Mouse (Mus musculus) urinary bladder, postnatal 4 days (tissue): Measurements from ENCODE around the gene Fxyd1.

Experiments used
- DNase-seq, 2 experiments: peaks; one replicate each; pipeline ENCODE4 v3.0.0; 2021 to 2022; ENCODE audit warnings: low spot score in 2 of 2

The Fxyd1 gene

GRCm38 (mm10) chr7:31057071-31057470 is at the start of gene Fxyd1:
TSS of gene Fxyd1 (minus strand) at chr7:31057199.
- DNase-seq: no peak

GRCm38 (mm10) chr7:31106166-31106565 is 49.2 kb upstream of the Fxyd1 start:
- DNase-seq: no peak

- DNase-seq: no peak
Measured at GRCm38 (mm10) chr7:31105061-31105768, 48.2 kb upstream of the Fxyd1 start.

- DNase-seq: no peak
Measured at GRCm38 (mm10) chr7:31100786-31101185, 43.8 kb upstream of the Fxyd1 start.

GRCm38 (mm10) chr7:31099612-31099982 is 42.6 kb upstream of the Fxyd1 start:
- no peak for DNase-seq

GRCm38 (mm10) chr7:31098697-31099611 is 42.0 kb upstream of the Fxyd1 start:
- no peak for DNase-seq

- peak; percentile 85 to 93 for DNase-seq
Measured at GRCm38 (mm10) chr7:31097583-31098248, 40.7 kb upstream of the Fxyd1 start.

- DNase-seq: no peak
Measured at GRCm38 (mm10) chr7:31096892-31097564, 40.0 kb upstream of the Fxyd1 start.

GRCm38 (mm10) chr7:31094774-31095501 is 37.9 kb upstream of the Fxyd1 start:
- DNase-seq: no peak

- no peak for DNase-seq
Measured at GRCm38 (mm10) chr7:31089721-31090120, 32.7 kb upstream of the Fxyd1 start.

- DNase-seq: no peak
Measured at GRCm38 (mm10) chr7:31088206-31088605, 31.2 kb upstream of the Fxyd1 start.

GRCm38 (mm10) chr7:31087262-31087661 is 30.3 kb upstream of the Fxyd1 start:
- no peak for DNase-seq

GRCm38 (mm10) chr7:31086175-31086755 is 29.3 kb upstream of the Fxyd1 start:
- DNase-seq: no peak

GRCm38 (mm10) chr7:31085171-31085570 is 28.2 kb upstream of the Fxyd1 start:
- peak in 1 of 2 experiments; percentile 37 for DNase-seq

GRCm38 (mm10) chr7:31084140-31084539 is 27.1 kb upstream of the Fxyd1 start:
- DNase-seq: no peak

GRCm38 (mm10) chr7:31082831-31083588 is 26.0 kb upstream of the Fxyd1 start:
- no peak for DNase-seq

GRCm38 (mm10) chr7:31082106-31082505 is 25.1 kb upstream of the Fxyd1 start:
- no peak for DNase-seq

GRCm38 (mm10) chr7:31081106-31081505 is 24.1 kb upstream of the Fxyd1 start:
- no peak for DNase-seq

GRCm38 (mm10) chr7:31080611-31081010 is 23.6 kb upstream of the Fxyd1 start:
- no peak for DNase-seq

GRCm38 (mm10) chr7:31079670-31080069 is 22.7 kb upstream of the Fxyd1 start:
- no peak for DNase-seq
